Mouse (Mus musculus) megakaryocyte-erythroid progenitor cell, adult 5-6 weeks (primary cell): ENCODE measurements at regions not wholly inside any gene's neighbourhood (a gene's known extent, or its start where the extent isn't known, plus 50 kb on each side); places are given as distances from the start of the nearest gene placed in this dataset.

ENCODE experiments used
- ATAC-seq: replicated peaks from 2 replicates; pipeline ENCODE4 v1.8.0; 2016; ENCODE audit warnings: mild to moderate bottlenecking, inconsistent platforms; ENCODE audit not compliant: severe bottlenecking, poor library complexity, low FRiP score, low TSS enrichment

DNA sequence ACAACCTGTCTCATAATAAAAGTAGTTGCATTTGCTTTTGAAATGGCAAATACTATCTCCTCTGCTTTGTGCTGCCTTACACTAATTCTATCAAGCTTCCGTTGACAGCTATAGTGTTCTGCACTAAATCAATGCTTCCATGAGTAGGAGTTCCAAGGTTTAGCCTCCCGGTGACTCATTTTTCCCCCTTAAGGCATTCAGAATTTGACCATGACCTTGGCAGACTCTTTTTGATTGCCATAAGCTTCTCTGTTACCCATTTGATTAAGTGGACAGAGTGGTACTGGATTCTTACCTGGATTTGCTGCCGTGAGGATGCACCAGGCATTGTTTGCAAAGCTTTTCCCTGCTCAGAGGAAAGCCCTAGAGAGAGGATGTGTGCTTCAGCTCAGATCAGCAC is 66.5 kb upstream of the Sel1l start:
- ATAC-seq = no peak

- no peak for ATAC-seq
Measured at GRCm38 (mm10) chr12:91910529-91910928, 61.6 kb upstream of the Sel1l start.
